Mouse (Mus musculus) cortical plate, adult 2 months (tissue): Measurements from ENCODE around the gene 1700123O20Rik.

ENCODE experiments used
- CTCF ChIP-seq: fragments of 200-500 bp; IDR thresholded peaks from 2 replicates; pipeline ENCODE4 v1.5.1; 2011; ENCODE audit warnings: mild to moderate bottlenecking, control low read depth, low read length; ENCODE audit not compliant: insufficient read depth; ENCODE audit errors: extremely low read depth
- POLR2A ChIP-seq: fragments of 200-500 bp; IDR thresholded peaks from 2 replicates; pipeline ENCODE4 v1.6.1; 2011; ENCODE audit warnings: mild to moderate bottlenecking, low read length, control low read depth; ENCODE audit not compliant: insufficient read depth; ENCODE audit errors: extremely low read depth

DNA sequence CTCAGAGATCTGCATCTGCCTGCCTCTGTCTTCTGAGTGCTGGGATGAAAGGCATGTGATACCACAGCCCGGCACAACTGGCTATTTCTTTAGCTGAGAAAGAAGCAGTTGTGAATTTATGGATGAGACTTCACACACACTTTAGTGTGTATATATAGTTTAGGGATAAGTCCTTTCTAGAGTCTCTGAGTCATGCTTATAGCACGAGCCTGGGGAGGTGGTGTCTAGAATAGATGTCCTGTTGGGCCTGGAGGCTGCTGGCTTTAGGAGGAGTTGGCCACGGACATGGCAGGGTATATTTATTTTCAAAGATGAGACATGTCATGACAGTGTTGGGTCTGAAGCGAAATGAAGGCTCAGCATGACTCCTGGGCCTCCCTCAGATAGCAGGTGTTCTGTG lies 48.0 kb downstream of the 1700123O20Rik start:
- TF ChIP-seq CTCF (no peak), POLR2A (no peak)
